Mouse (Mus musculus): ENCODE measurements around the gene Slit1.

Gene Slit1

GRCm38 (mm10) chr19:41723337-41723736 lies 20.1 kb downstream of the Slit1 start:
- DNase-seq: no peak

DNA sequence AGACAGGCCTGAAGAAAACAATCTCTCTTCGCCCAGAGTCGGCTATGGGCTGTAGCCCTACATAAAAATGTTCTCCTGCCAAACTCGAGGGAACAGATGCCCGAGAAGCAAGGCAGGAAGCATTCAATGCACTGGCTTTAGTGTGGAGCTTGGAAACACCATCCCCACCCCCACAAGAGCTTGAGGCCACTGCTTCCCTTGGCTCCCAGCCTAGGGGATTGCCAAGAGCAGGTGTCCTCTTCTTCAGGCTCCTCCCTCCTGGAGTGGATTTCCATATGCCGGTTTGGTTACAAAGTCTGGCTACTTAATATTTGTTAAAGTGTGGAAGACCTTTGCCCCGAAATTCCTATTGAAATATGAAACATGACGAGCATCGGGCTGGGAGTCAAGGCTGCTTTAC lies 24.0 kb downstream of the Slit1 start:
- DNase-seq: no peak

DNA sequence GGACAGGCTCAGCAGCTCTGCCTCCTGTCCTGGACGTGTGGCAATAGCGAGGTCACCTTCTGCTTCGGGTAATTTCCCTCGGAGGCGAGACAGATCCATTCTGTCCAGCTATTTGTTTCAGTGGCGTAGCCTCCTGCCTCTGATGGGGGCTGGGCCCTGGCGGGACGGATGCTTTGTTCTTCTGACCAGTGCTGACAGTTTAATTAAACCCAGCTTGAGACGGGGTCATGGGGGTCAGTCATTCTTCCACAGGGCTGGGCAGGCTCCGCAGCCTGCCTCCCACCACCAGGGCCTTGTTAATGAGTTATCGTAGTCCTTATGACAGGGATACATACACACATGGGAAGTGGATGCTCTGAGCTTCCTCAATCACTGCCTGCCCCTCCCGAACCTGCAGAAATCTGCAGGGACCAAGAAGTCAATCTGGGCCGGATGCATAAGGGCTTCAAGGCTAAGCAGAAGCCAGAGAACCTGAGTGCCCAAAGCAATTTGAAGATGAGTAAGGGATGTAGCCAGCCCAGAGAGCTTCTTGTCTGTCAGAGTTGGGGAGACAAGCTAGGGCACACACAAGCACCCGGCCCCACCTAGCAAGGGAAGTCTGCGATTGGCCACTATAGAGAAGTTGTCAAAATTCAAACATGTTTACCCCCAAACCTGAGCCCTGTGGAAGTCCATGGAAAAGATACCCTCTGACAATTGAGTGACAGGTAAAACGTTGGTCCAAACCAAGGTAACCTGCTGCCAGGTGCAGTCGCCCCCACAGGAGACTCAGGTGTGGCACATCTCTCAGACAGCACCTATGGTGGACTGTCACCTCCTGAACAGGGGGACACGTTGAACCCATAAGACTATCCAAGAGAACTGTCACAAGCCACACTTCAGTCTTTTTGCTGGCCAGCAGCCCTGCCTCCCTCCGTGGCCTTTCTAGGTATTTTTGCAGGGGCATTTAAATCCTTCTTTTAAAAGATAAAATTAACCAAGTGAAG lies 26.9 kb downstream of the Slit1 start:
- DNase-seq: peak; percentile 91

DNA sequence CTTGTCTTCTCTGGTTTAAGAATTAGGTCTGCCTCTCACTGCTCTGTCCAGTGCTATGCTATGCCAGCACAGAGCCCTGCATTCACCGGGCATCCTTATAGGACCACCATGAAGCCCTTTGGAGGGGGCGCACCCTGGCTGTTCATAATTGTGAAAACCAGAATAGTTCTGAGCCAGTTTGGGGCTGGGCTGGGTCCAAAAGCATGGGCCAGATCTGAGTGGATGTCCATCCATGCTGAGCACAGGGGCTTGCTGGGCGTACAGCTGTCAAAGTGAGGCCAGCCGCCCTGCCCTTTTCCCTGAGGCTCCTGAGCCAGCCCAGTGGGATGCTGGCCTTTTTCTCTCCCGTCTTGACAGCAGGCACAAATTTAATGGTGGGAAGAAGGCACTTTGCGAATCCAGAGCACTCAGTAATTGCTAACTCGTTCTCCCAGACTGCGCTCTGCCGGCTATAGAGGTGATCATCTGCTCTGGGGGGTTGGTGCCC lies 29.0 kb downstream of the Slit1 start:
- DNase-seq: no peak

GRCm38 (mm10) chr19:41712829-41713228 lies 30.6 kb downstream of the Slit1 start:
- no peak for DNase-seq

DNA sequence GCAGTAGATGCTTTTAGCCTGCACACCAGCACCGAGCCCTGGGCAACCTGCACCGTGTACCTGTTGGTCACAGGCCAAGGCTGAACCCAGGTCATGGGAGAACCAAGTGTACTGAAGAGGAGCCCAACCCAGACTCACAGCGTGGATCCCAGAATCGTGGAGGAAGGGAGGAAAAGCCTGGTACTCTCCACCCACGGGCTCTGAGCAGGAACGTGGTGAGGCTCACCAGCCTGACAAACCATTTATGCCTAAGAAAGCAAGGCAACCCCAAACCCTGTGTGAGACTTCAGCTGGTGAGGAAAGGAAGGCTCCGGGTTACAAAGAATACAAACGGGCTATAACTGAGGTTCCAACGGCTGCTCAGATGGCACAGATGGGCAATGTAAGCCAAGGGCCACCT lies 31.8 kb downstream of the Slit1 start:
- no peak for DNase-seq

DNA sequence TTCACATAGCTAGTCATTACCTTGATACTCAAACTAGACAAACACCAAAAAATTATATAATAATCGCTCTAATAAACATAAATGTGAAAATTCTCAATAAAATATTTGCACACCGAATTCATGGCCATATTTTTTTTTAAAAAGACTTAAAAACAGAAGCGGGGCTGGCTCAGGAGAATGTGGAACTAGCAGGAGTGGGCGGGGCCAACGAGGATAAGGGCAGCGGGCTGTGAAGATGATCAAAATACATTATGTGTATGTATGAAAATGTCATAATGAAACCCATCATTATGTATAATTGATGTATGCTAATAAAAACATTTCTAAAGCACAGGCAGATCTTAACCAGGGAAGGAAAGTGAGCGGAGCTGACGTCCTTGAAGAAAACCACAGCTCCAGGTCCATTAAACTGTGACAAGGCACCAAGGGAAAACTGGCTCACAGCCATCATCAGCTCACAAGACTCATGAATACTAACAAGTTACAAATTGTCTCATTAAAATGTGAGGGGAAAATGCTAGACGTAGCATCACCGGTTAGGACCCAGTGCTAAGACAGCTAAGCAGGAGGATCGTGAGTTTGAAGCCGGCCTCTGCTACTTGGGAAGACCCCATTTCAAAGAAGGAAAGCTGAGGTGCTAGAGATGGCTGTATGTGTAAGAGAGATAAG lies 33.8 kb downstream of the Slit1 start:
- DNase-seq: no peak

GRCm38 (mm10) chr19:41707850-41708249 lies 35.6 kb downstream of the Slit1 start:
- DNase-seq: no peak

DNA sequence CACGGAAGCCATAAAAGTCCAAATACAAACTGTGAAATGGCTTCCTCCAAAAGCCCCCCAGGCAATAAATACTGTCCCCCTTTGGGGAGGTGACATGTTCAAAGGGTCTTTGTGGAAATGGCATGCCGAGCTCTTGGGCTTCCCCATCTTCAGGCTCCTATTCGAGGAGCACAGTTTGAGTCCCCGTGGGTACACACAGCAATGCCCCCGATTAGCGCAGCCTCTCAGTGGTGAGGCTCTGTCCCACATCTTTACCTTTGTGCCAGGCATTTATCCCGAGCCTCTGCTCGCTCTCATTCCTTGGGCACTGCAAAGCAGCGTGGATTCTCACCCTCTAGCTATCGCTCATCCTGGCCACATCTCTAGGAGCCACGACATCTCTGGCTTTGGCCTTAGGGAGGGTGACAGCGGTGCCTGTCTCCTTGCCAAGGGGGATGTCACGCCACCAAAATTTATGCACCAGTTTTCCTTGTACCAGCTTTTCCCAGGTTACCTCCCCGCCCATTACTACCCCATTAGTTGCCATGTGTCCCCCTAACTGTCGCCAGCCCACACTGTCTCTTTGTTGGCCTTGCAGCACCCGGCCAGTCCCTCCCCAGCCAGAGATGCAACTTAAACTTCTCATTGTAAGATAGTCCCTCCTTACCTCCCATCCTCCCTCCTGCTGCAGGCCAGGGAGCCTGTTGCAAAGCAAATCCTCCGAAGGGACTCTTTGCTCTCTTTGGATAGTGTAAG lies 37.2 kb downstream of the Slit1 start:
- no peak for DNase-seq

GRCm38 (mm10) chr19:41705416-41705815 lies 38.0 kb downstream of the Slit1 start:
- peak; percentile 44 for DNase-seq

- no peak for DNase-seq
Observed at GRCm38 (mm10) chr19:41702638-41703037, 40.8 kb downstream of the Slit1 start.

DNA sequence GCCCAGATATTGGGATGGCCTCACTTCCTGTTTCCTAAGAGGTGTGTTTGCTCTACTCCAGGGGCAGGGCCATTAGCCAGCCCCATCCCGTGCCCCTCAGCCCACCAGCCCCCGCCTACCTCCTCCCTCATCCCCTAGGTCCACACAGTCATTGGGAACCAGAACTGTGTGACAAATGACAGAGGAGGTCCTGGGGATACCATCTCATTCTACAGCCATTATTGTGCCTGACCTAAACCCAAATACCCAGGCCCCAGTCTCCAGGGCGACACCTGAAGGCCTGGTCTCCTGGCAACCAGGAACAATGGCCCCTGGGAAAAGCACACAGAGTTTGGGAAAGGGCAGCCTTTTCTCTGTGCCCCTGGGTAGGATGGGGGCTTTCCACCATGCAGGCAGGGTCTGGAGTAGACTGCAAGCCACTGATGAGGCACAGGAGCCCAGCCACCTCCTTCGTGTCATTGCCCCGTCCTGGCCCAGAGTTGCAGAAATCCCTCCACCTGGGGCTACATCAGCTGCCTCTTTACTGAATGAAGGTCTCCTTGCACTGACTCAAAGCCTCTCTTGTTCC lies 44.5 kb downstream of the Slit1 start:
- peak; percentile 69 for DNase-seq

GRCm38 (mm10) chr19:41697807-41698515 lies 45.5 kb downstream of the Slit1 start:
- no peak for DNase-seq

- DNase-seq: peak; percentile 67
Observed at GRCm38 (mm10) chr19:41697111-41697806, 46.2 kb downstream of the Slit1 start.

DNA sequence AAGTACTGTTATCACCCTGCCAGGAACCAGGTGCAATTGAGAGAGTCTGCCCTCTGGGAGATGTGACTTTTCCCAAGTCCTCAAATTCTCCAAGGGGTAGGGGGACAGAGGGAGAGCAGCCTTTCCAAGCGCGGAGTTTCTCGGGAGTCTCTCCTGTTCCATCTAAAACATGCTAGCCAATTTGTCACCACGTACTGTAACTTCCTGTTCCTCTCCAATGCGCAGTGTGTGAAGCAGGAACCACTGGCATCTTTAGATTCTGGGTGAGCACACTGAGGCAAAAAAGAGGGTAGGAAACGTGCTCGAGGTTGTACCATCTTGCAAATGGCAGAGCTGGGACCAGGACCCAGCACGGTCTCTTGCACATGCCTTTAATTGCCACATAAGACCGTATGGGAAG lies 47.0 kb downstream of the Slit1 start:
- DNase-seq: no peak

GRCm38 (mm10) chr19:41695046-41695445 lies 48.4 kb downstream of the Slit1 start:
- no peak for DNase-seq

DNA sequence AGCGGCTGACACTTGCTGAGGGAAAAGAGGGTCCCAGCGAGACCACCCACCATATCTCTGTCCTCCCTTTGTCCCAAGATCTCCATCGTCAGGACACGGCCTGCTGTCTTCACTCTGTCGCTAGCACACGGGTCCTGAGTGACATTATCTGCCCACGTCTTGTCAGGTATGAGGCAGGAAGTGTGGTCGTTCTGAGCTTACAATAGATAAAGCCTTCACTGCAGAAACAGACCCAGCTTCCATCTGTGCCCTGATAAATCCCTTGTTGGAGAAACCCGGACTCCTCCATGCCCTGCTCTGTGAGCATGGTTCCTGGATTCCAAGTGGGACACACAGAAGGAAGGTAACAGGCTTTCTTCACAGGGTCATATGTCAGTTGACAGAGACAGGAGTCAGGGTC lies 48.9 kb downstream of the Slit1 start:
- no peak for DNase-seq

DNA sequence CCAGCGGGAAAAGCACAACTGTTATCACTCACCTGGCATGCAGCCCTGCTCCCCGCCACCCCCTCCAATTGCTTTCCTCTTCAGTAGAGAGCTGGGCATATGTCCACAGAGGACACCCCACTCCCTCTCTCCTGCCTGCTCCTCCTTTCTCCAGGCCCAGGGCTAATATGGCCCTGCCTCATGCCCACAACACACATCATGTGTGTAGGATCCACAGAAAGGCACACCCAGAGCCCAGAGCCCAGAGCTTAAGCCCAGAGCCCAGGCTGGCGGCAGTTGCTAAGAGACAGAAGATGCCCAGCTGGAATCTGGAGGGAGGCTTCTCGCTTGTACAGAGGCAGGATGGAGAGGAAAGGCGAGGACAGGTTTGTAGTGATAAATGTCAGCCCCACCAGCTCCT lies 49.7 kb downstream of the Slit1 start:
- peak; percentile 71 for DNase-seq

DNA sequence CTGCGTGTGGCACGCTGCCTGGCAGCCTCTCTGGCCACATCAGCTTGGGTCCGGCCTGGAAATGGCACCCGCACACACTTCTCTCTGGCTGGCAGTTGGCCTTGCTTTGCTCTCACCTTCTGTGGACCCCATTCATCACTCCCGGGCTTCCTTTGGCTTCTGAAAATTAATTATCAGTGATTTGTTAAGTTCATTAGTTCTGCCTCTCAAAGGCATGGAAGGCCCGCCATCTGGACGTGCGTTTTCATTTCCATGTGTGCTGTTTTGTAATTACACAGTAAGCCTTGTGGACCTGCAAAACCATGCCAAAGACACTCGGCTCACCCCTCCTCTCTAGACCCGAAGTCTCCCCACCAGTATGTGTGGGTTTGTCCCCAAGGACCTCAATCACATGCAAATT lies 53.4 kb downstream of the Slit1 start:
- DNase-seq: no peak

DNA sequence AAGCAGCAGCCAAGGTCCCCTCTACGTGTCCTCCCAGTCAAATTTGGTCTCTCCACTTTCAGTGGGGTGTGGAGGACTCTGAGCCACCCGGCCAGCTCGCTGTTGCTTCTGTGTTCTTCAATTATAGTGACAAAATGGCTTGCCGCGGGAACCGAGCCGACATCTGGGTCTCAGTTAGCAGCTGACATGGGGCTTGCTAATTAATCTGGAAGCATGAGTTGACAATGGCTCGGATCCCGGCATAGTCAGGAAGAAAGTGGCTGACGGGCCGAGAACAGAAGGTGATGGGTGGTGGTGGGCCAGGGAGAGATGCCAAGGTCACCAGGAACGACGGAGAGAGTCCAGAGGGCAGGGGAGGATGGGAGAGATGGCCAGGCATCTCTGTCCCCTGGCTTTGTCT lies 55.2 kb downstream of the Slit1 start:
- DNase-seq: no peak

- no peak for DNase-seq
Observed at GRCm38 (mm10) chr19:41687836-41688235, 55.6 kb downstream of the Slit1 start.

GRCm38 (mm10) chr19:41686194-41686593 lies 57.3 kb downstream of the Slit1 start:
- DNase-seq: no peak

Data from embryo, embryonic 11 days (tissue).